Mouse (Mus musculus) right cerebral cortex, postnatal 25 days (tissue): ENCODE results near the gene Aqp7.

ENCODE experiments used
- DNase-seq: peaks from one replicate; pipeline ENCODE4 v3.0.0; 2022

Gene Aqp7

DNA sequence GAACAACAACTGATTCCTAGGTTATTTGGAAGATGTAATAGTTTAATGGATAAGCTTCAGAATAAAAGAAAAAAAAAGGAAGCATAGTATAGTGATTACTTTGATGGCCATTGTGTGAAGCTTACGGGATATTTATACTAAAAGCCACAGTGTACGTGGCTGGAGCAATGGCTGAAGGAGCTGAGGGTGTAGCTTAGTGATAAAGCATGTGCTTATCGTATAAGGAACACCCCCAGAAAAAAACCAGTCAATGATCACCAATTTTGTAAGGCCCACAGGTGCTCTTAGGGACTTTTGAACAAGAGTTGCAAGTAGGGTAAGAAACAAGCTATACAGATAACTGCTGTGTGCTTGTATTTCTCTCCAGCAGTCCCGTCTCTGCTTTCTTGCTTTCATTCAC is 50.0 kb downstream of the Aqp7 start:
- no peak for DNase-seq

DNA sequence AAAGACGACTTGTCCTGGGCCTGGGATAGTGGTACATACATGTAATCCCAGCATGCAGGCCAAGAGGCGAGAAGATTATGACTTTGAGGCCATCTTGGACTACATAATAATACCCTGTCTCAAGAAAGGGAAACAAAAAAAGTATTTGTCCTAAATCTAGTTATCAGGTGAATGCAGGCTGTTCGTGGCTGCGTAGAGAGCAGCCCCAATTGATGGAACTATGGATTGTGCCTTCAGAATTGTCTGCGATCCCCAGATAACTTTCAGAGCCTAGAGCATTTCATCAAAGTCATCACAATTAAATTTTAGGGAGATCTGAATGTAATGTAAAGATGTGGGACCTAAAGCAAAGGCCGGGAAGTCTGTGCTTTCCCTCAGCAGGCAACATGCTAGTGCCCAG is 51.6 kb downstream of the Aqp7 start:
- no peak for DNase-seq

DNA sequence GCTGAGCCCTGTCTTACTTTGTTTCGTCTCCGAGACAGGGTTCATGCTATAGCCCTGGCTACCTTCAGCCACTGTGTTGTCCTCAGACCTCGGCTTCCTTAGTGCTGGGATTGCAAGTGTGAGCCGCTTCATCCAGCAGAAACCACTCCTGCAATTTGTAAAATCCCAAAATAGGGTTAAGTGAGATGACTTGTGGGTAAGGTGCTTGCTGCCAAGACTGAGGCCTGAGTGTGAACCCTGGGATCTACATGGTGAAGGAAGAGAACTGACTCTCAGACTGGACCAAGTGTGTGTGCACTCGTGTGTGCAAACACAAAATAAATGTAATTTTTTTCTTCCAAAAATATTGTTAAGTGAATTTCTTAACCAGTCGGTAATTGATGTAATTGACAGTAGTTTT is 58.3 kb downstream of the Aqp7 start:
- DNase-seq: no peak

DNA sequence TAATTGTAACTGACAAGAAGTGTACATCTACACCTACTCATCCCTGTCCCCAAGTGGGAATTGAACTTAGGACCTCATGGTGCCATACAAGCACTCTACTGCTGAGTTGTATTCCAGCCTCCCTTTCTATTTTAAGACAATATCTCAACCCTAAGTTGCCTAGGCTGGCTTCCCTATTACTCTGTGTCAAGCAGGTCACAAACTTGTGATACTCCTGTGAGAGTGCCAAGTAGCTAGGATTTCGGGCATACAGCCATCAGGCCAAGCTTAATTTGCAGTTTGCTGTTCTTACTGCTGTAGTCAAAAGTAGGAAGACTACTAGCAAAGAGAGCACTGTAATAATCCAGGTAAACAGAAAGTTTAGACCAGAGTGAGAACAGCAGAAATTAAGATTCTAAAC is 64.3 kb downstream of the Aqp7 start:
- no peak for DNase-seq
